In genomic region chr16:10972259-10972658, GRCm38 (mm10) we compare ENCODE assay signal across 11 mouse cellular contexts.
DNase-seq lines count a peak whose midpoint lies in the region; ATAC-seq lines count a peak whose summit lies in the region.
"Had no signal": no experiment of that assay in that cellular context is flagged by ENCODE, and none has a peak within 500 bp of the region (broad histone marks: within the 10 kb centered on the region; RNA-seq: fewer than 3 reads in every experiment).

No protein-coding gene starts in this region.

- peak; percentile 30 for DNase-seq in ovary, postnatal 36 days (ENCODE audit: low spot score)
- no peak for DNase-seq in ovary, adult 18-20 months (ENCODE audit: low spot score)
- peak; percentile 87 for DNase-seq in yolk sac, embryonic 10.5 days (ENCODE audit: low spot score)
- no peak for DNase-seq in heart, postnatal 10 days
- DNase-seq in thymus, adult 18-20 months: no peak
- no peak for DNase-seq in spleen, postnatal 10 days (ENCODE audit: low spot score in 2 of 2)
- DNase-seq: cerebellum, adult 9-10 months; lung, embryonic 14.5 days; thymus, postnatal 14 days had no signal

- H3K4me1 ChIP-seq in kidney, embryonic 15.5 days: peaks cover 79% of the 10 kb centered on the region
- peaks cover 53% of the 10 kb centered on the region for H3K4me1 ChIP-seq in liver, embryonic 12.5 days

- H3K9ac ChIP-seq in kidney, embryonic 15.5 days: no peak overlapping the region
- no peak overlapping the region for H3K9ac ChIP-seq in liver, embryonic 12.5 days
- H3K9ac ChIP-seq: lung, embryonic 14.5 days had no signal

- intact Hi-C loops in heart, postnatal 10 days (cut with DNase I): no loop called here

- 39% methylated on average over 6 of the region's 6 CpGs for WGBS in kidney, embryonic 15.5 days
- 54% methylated on average over 6 of the region's 6 CpGs for WGBS in liver, embryonic 12.5 days (ENCODE audit: insufficient replicate concordance)

- no peaks in the 10 kb centered on the region for H3K27me3 ChIP-seq in kidney, embryonic 15.5 days
- no peaks in the 10 kb centered on the region for H3K27me3 ChIP-seq in liver, embryonic 12.5 days (replicated peaks)

- peaks cover 7% of the 10 kb centered on the region; the same call in 1 of the 2 replicates for H3K36me3 ChIP-seq in kidney, embryonic 15.5 days
- no peaks in the 10 kb centered on the region for H3K36me3 ChIP-seq in liver, embryonic 12.5 days

- H3K27ac ChIP-seq in kidney, embryonic 15.5 days: peak overlapping the region; percentile 63
- peak overlapping the region; percentile 52; the same call in 1 of the 2 replicates for H3K27ac ChIP-seq in liver, embryonic 12.5 days

- H3K4me3 ChIP-seq in kidney, embryonic 15.5 days (replicated peaks): no peak overlapping the region
- H3K4me3 ChIP-seq in liver, embryonic 12.5 days: no peak overlapping the region

- no peaks in the 10 kb centered on the region for H3K9me3 ChIP-seq in kidney, embryonic 15.5 days (replicated peaks)
- H3K9me3 ChIP-seq in liver, embryonic 12.5 days (replicated peaks): no peaks in the 10 kb centered on the region

- H3K4me2 ChIP-seq in kidney, embryonic 15.5 days: no peak overlapping the region
- H3K4me2 ChIP-seq in liver, embryonic 12.5 days: no peak overlapping the region
- H3K4me2 ChIP-seq: lung, embryonic 14.5 days had no signal

- ATAC-seq in kidney, embryonic 15.5 days (replicated peaks; ENCODE audit: low FRiP score): peak; percentile 41; the same call in 1 of the 2 replicates
- peak; percentile 58 for ATAC-seq in liver, embryonic 12.5 days

Comparison
In these comparisons a context has a peak if more than half of its experiments do, and no peak if none do; other contexts are left out.
1. DNase-seq: peak in ovary, postnatal 36 days (single experiment) and yolk sac, embryonic 10.5 days (single experiment); none in ovary, adult 18-20 months (single experiment), heart, postnatal 10 days (0 of 2), thymus, adult 18-20 months (0 of 2) and spleen, postnatal 10 days (0 of 2).